Mouse (Mus musculus): ENCODE measurements at regions not wholly inside any gene's neighbourhood (a gene's known extent, or its start where the extent isn't known, plus 50 kb on each side); places are given as distances from the start of the nearest gene placed in this dataset.
A peak's percentile ranks its signal among the peaks of the same experiment; 100 is the strongest.
"Not testable (repeated sequence)": the region's sequence is repeated elsewhere in the genome, so short reads cannot be mapped to it uniquely, and the experiment has no call there.

DNA sequence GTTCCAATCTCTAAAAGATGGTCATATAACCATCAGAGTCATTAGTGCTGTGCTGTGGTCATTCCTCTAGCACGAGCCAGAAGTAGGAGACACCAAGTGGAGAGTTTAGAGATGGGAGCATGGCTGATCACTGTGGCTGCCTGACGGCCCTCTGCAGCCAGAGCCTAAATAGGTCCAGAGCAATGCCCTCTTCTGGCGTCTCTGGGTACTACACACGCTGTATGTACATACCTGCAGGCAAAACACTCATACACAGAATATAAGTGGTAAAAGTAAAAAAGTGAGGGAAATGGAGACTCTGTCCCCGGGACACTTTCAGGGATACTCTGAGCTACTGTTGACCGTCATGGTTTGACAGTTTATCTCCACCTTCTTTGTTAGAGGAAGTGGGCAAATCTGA is 91.4 kb downstream of the Gm21738 start:
- no peak for DNase-seq (ENCODE audit: low spot score in 2 of 2)

DNA sequence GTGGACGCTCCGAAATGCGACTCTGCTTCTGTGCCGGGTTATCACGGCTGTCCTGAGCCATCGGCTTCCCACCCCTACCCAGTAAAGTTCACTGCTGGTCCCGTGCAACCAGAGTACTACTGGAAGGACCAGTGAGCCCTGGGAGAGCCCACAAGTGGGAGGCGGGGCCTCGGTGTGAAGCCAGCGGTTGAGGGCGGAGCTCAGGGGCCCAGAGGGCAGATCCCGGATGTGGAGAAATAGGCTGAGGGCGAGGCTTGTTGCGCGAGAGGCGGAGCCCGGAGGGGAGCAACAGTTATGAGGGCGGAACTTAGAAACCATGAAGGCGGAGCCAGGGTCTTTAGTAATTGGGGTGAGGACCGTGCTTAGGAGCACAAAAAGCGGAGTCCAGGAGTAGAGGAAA is 107.1 kb downstream of the Gm21738 start:
- no peak for DNase-seq (ENCODE audit: low spot score in 2 of 2)

DNA sequence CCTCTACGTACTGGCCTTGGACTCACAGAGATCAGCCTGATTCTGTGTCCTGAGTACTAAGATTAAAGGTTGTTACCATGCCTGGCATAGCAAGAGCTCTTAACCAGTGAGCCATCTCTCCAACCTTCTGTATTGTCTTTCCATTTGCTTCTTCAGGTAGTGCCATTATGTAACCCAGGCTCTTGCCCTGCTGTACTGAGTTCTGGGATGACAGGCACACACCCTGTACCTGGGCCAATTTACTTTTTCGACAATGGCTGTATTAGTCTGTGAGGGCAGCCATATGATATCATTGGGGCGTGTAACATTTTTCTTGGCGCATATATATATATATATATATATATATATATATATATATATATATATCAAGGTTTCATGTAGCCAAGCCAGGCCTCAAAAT is 115.9 kb downstream of the Gm21738 start:
- DNase-seq (ENCODE audit: low spot score in 2 of 2) = not testable (repeated sequence)

DNA sequence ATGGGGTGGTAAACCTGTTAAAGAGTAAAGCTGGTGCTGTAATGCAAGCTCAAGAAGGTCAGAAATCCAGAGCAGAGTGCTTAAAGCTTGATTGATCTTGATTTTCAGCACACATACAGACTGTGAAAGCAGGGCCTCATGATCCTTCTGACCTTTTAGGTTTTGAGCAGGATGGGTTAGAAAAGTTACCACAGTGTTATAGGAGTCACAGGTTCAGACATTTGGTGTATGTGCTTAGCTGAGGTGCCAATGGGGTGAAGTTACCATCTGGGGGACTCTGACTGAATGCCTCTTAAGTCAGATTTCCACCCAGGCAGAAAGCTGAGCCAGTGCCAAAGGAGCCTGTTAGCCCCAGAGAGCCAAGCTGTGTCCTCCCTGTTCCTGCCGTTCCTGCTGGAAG is 139.6 kb downstream of the Gm21738 start:
- no peak for DNase-seq (ENCODE audit: low spot score in 2 of 2)

DNA sequence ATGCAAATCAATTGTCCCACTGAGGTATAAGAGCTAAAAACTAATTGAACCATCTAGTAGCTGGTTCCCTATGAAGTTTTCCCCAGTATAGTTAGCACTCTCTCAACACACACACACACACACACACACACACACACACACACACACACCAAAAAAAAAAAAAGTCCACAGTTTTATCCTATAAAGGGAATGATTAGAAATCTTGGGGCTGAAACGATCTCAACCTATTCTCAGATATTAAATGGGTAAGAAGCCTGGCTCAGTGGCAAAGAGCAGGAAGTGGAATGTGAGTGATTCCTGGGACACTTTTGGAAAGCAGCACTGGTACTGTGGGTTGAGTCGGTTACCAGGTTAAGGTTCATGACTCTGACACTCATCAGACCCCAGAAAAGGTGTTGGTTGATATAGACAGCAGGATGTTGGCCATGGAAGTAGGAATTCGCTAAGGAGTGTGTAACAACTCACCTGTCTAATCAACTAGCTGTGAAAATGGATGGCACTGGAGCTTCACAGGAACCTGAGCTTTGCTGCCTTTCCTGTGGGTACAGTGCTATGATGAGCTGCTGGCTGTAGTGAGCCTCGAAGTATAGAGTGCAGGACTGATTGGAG is 140.8 kb downstream of the Gm21738 start:
- peak in 1 of 2 experiments; percentile 76 for DNase-seq (ENCODE audit: low spot score in 2 of 2)
